Mouse (Mus musculus) left cerebral cortex, adult 8-10 months (tissue): ENCODE results near the gene Ccdc84. TPM values are rescaled to one million over a fixed set of nuclear protein-coding genes. Genes with fewer than 3 reads are reported as not detected.
"Not testable (repeated sequence)": the region's sequence is repeated elsewhere in the genome, so short reads cannot be mapped to it uniquely, and the experiment has no call there.

Experiments
- DNase-seq, 2 experiments: peaks; one replicate each; pipeline ENCODE4 v3.0.0; 2022; ENCODE audit warnings: low spot score in 2 of 2
- total RNA-seq, 4 experiments: library from RNA; stranded (reverse); gene quantifications; 2 replicates each; pipeline ENCODE4 v1.2.4; 2022

The Ccdc84 gene
- total RNA-seq, 4 experiments from 2014 or later = 17.6 to 25.7 (median 18.8) TPM

- not testable (repeated sequence) for DNase-seq
These were observed 9.7 kb downstream of the Ccdc84 start for GRCm38 (mm10) chr9:44408693-44409092.

- DNase-seq = no peak
These were observed 10.6 kb downstream of the Ccdc84 start for GRCm38 (mm10) chr9:44407752-44408097.

- peak; percentile 89 for DNase-seq
These were observed 11.2 kb downstream of the Ccdc84 start, which contains the start of the genes Rps25 and Trappc4 for GRCm38 (mm10) chr9:44406906-44407751. Gene Rps25, plus strand, starts transcription at chr9:44407139. Gene Trappc4, minus strand, starts transcription at chr9:44407600.

GRCm38 (mm10) chr9:44405011-44405410 lies 13.4 kb downstream of the Ccdc84 start:
- no peak for DNase-seq

- no peak for DNase-seq
These were observed 17.3 kb downstream of the Ccdc84 start for GRCm38 (mm10) chr9:44401081-44401480.

- no peak for DNase-seq
These were observed 18.6 kb downstream of the Ccdc84 start for GRCm38 (mm10) chr9:44399795-44400114.

- no peak for DNase-seq
These were observed 19.1 kb downstream of the Ccdc84 start for GRCm38 (mm10) chr9:44399114-44399794.

- DNase-seq = peak in 1 of 2 experiments; percentile 29
These were observed 19.8 kb downstream of the Ccdc84 start for GRCm38 (mm10) chr9:44398551-44398950.

GRCm38 (mm10) chr9:44398087-44398486 lies 20.3 kb downstream of the Ccdc84 start:
- no peak for DNase-seq

- peak; percentile 78 to 96 for DNase-seq
These were observed 21.5 kb downstream of the Ccdc84 start, which contains the start of gene Slc37a4 for GRCm38 (mm10) chr9:44396684-44397411. Gene Slc37a4, plus strand, starts transcription at chr9:44396852.

- peak in 1 of 2 experiments; percentile 31 for DNase-seq
These were observed 26.9 kb downstream of the Ccdc84 start for GRCm38 (mm10) chr9:44391466-44391865.

- DNase-seq = no peak
These were observed 29.1 kb downstream of the Ccdc84 start for GRCm38 (mm10) chr9:44389273-44389672.

GRCm38 (mm10) chr9:44387221-44387620 lies 31.1 kb downstream of the Ccdc84 start:
- no peak for DNase-seq

- no peak for DNase-seq
These were observed 33.8 kb downstream of the Ccdc84 start for GRCm38 (mm10) chr9:44384596-44384995.

GRCm38 (mm10) chr9:44379862-44380261 lies 38.5 kb downstream of the Ccdc84 start:
- DNase-seq = peak in 1 of 2 experiments; percentile 33

- peak; percentile 98 for DNase-seq
These were observed 39.1 kb downstream of the Ccdc84 start, which contains the start of gene Hyou1 for GRCm38 (mm10) chr9:44379054-44379834. Gene Hyou1, plus strand, starts transcription at chr9:44379490.

- DNase-seq = no peak
These were observed 40.1 kb downstream of the Ccdc84 start for GRCm38 (mm10) chr9:44378153-44378730.

- not testable (repeated sequence) for DNase-seq
These were observed 41.0 kb downstream of the Ccdc84 start for GRCm38 (mm10) chr9:44377335-44377734.

GRCm38 (mm10) chr9:44376141-44376540 lies 42.2 kb downstream of the Ccdc84 start:
- DNase-seq = no peak

GRCm38 (mm10) chr9:44373386-44373785 lies 45.0 kb downstream of the Ccdc84 start:
- no peak for DNase-seq

- DNase-seq = no peak
These were observed 53.9 kb downstream of the Ccdc84 start for GRCm38 (mm10) chr9:44364480-44364879.
